14 mouse cellular contexts compared by ENCODE assay signal in the genomic region with DNA sequence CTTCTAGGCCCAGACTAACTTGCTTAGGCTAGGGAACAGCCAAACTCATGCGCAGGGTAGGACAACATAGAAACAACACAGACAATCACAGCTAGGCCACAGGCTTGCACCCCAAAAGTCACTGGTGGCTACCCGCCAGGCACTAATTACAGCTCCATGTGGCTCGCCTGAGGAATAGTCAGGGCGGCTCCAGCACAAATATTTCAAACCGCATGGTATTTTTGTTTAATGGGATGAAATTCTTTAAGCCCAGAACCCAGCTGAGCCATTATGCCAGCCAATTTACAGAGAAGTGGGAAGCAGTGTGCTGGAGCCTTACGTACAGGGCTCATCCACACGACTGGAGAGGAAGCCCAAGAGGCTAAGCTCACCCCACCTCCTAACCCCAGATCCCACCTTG. TPM values are rescaled to one million over a fixed set of nuclear protein-coding genes. Genes with fewer than 3 reads are reported as not detected.
DNase-seq lines count a peak whose midpoint lies in the region; ATAC-seq and TF ChIP-seq lines count a peak whose summit lies in the region.
"Had no signal": no experiment of that assay in that cellular context is flagged by ENCODE, and none has a peak within 500 bp of the region (broad histone marks: within the 10 kb centered on the region; RNA-seq: fewer than 3 reads in every experiment).

No protein-coding gene starts in this region.

- H3K79me2 ChIP-seq in heart, adult 2 months (replicated peaks; ENCODE audit: control insufficient read depth, insufficient read depth, low read length), result no peaks in the 10 kb centered on the region

- no peak for DNase-seq in heart, adult 2 months
- DNase-seq in Muller cell, postnatal 12 days (ENCODE audit: inconsistent ontology term), result peak; percentile 87
- no peak for DNase-seq in limb, embryonic 14.5 days (ENCODE audit: low spot score)
- no peak for DNase-seq in retina, postnatal 1 day
- DNase-seq: cerebellum, adult 9-11 months; kidney, adult 8-10 months; lung, postnatal 4 days had no signal

- H3K9me3 ChIP-seq in heart, embryonic 14.5 days (ENCODE audit: control insufficient read depth, low read length), result no peaks in the 10 kb centered on the region
- H3K9me3 ChIP-seq in embryonic facial prominence, embryonic 13.5 days, result no peaks in the 10 kb centered on the region
- H3K9me3 ChIP-seq in limb, embryonic 14.5 days (ENCODE audit: control insufficient read depth, low read length), result no peaks in the 10 kb centered on the region
- H3K9me3 ChIP-seq: liver, embryonic 15.5 days had no signal

- H3K4me2 ChIP-seq in heart, embryonic 14.5 days (ENCODE audit: low read length), result no peak overlapping the region
- no peak overlapping the region for H3K4me2 ChIP-seq in embryonic facial prominence, embryonic 13.5 days
- no peak overlapping the region for H3K4me2 ChIP-seq in limb, embryonic 14.5 days (replicated peaks; ENCODE audit: low read depth, low read length, severe bottlenecking)
- H3K4me2 ChIP-seq: liver, embryonic 15.5 days had no signal

- TF ChIP-seq EP300 in heart, adult 2 months (IDR thresholded peaks at IDR 0.05; ENCODE audit: insufficient read depth, low read depth, low read length), result no peak

- peaks cover 70 to 77% of the 10 kb centered on the region in 2 experiments for H3K4me1 ChIP-seq in heart, embryonic 14.5 days (ENCODE audit: control insufficient read depth in 2 of 2, insufficient read depth in 2 of 2, low read length in 2 of 2)
- H3K4me1 ChIP-seq in heart, adult 2 months (ENCODE audit: control insufficient read depth, insufficient read depth, low read length), result peaks cover 1% of the 10 kb centered on the region; the same call in 1 of the 2 replicates
- peaks cover 78% of the 10 kb centered on the region for H3K4me1 ChIP-seq in embryonic facial prominence, embryonic 13.5 days
- H3K4me1 ChIP-seq in limb, embryonic 14.5 days (ENCODE audit: control insufficient read depth, insufficient read depth, low read length), result peaks cover 57% of the 10 kb centered on the region

- H3K27ac ChIP-seq in heart, embryonic 14.5 days (replicated peaks in 1 of 2; ENCODE audit: control insufficient read depth in 1 of 2, insufficient read depth in 1 of 2, low read depth in 2 of 2, low read length in 2 of 2), result peak overlapping the region; percentile 60 to 65
- H3K27ac ChIP-seq in heart, adult 2 months, result no peak overlapping the region
- H3K27ac ChIP-seq in embryonic facial prominence, embryonic 13.5 days, result peak overlapping the region; percentile 77
- H3K27ac ChIP-seq in limb, embryonic 14.5 days (replicated peaks; ENCODE audit: low read depth, low read length), result no peak overlapping the region; the same call in 1 of the 2 replicates
- H3K27ac ChIP-seq: liver, embryonic 15.5 days had no signal

- intact Hi-C loops in heart, adult 2 months (cut with DNase I), result no loop called here

- WGBS in heart, embryonic 14.5 days, result 79% methylated on average over 7 of the region's 7 CpGs
- 89% methylated on average over 7 of the region's 7 CpGs for WGBS in heart, adult 2 months
- WGBS in embryonic facial prominence, embryonic 13.5 days, result 36% methylated on average over 7 of the region's 7 CpGs
- 39% methylated on average over 7 of the region's 7 CpGs for WGBS in limb, embryonic 14.5 days

- no peak overlapping the region for H3K4me3 ChIP-seq in heart, embryonic 14.5 days (ENCODE audit: control insufficient read depth in 1 of 2, insufficient read depth in 1 of 2, low read depth in 1 of 2, low read length in 2 of 2)
- no peak overlapping the region for H3K4me3 ChIP-seq in heart, adult 2 months
- no peak overlapping the region for H3K4me3 ChIP-seq in embryonic facial prominence, embryonic 13.5 days
- H3K4me3 ChIP-seq in limb, embryonic 14.5 days (replicated peaks; ENCODE audit: low read length), result no peak overlapping the region
- H3K4me3 ChIP-seq: liver, embryonic 15.5 days had no signal

- H3K9ac ChIP-seq in heart, embryonic 14.5 days (ENCODE audit: low read length), result no peak overlapping the region
- H3K9ac ChIP-seq in heart, adult 2 months (ENCODE audit: low read depth, low read length), result no peak overlapping the region
- no peak overlapping the region for H3K9ac ChIP-seq in embryonic facial prominence, embryonic 13.5 days
- H3K9ac ChIP-seq in limb, embryonic 14.5 days (ENCODE audit: low read depth, low read length, severe bottlenecking), result 0 out of 2 replicates have a peak overlapping the region, but pooled peaks have one; percentile 4
- H3K9ac ChIP-seq: liver, embryonic 15.5 days had no signal

- H3K27me3 ChIP-seq in heart, embryonic 14.5 days (ENCODE audit: control insufficient read depth, insufficient read depth, low read length), result no peaks in the 10 kb centered on the region
- no peaks in the 10 kb centered on the region for H3K27me3 ChIP-seq in heart, adult 2 months (ENCODE audit: control insufficient read depth, insufficient read depth, low read length)
- no peaks in the 10 kb centered on the region for H3K27me3 ChIP-seq in embryonic facial prominence, embryonic 13.5 days
- H3K27me3 ChIP-seq in limb, embryonic 14.5 days (ENCODE audit: control insufficient read depth, insufficient read depth, low read length), result no peaks in the 10 kb centered on the region
- H3K27me3 ChIP-seq: liver, embryonic 15.5 days had no signal

- no peak for TF ChIP-seq CTCF in heart, adult 2 months (IDR thresholded peaks at IDR 0.05)

- no peak for TF ChIP-seq POLR2A in heart, adult 2 months (IDR thresholded peaks at IDR 0.05; ENCODE audit: insufficient read depth, low read depth, low read length)
- TF ChIP-seq POLR2A in limb, embryonic 14.5 days (IDR thresholded peaks at IDR 0.05; ENCODE audit: borderline replicate concordance, extremely low read depth, insufficient read depth, insufficient read length), result no peak

- no peak for ATAC-seq in heart, embryonic 14.5 days (ENCODE audit: insufficient number of reproducible peaks, insufficient read depth, low FRiP score, low read depth)
- ATAC-seq in embryonic facial prominence, embryonic 13.5 days (ENCODE audit: insufficient number of reproducible peaks, insufficient read depth, low FRiP score, low TSS enrichment, low read depth), result no peak
- ATAC-seq in limb, embryonic 14.5 days (ENCODE audit: low FRiP score, low read depth), result no peak
- ATAC-seq in frontal cortex, adult (ENCODE audit: low TSS enrichment), result no peak
- ATAC-seq: CD4-positive, CD25-positive, alpha-beta regulatory T cell, adult 4 months had no signal

- no peaks in the 10 kb centered on the region for H3K36me3 ChIP-seq in heart, embryonic 14.5 days (ENCODE audit: control insufficient read depth, insufficient read depth, low read length)
- no peaks in the 10 kb centered on the region for H3K36me3 ChIP-seq in heart, adult 2 months (ENCODE audit: control insufficient read depth, insufficient read depth, low read length)
- H3K36me3 ChIP-seq in embryonic facial prominence, embryonic 13.5 days, result no peaks in the 10 kb centered on the region
- H3K36me3 ChIP-seq in limb, embryonic 14.5 days (ENCODE audit: control insufficient read depth, insufficient read depth, low read length), result no peaks in the 10 kb centered on the region
- H3K36me3 ChIP-seq: liver, embryonic 15.5 days had no signal

RNA-seq across cellular contexts. Expression of a gene that starts 24.0 kb away (rescaled TPM):
- polyA plus RNA-seq in heart, embryonic 14.5 days (2014; fragmentation: Nextera tagmentation; extraction: Ambion mirVana), result 8.8 and 9.9 TPM in 2 replicates
- total RNA-seq in heart, adult 2 months (2021), result 1 to 10 TPM; 4.5 to 5.5 TPM
- 20.4 and 23.2 TPM in 2 replicates for polyA plus RNA-seq in heart, adult 2 months (2012; rRNA removed)
- 6.2 and 8.6 TPM in 2 replicates for polyA plus RNA-seq in embryonic facial prominence, embryonic 13.5 days (2015; fragmentation: Nextera tagmentation; extraction: Ambion mirVana)
- polyA plus RNA-seq in limb, embryonic 14.5 days (2012; rRNA removed), result 58.0 and 73.0 TPM in 2 replicates
- polyA plus RNA-seq in limb, embryonic 14.5 days (2014; fragmentation: Nextera tagmentation; extraction: Ambion mirVana), result 6.9 TPM in 2 replicates
- polyA plus RNA-seq: CD4-positive, CD25-positive, alpha-beta regulatory T cell, adult 4 months had no signal

RNA-seq across cellular contexts. Expression of a gene that starts 40.5 kb away (rescaled TPM):
- polyA plus RNA-seq in heart, embryonic 14.5 days (2014; fragmentation: Nextera tagmentation; extraction: Ambion mirVana), result 0.57 and 0.74 TPM in 2 replicates
- not detected for total RNA-seq in heart, adult 2 months (2021)
- polyA plus RNA-seq in heart, adult 2 months (2012; rRNA removed), result 0.47 and 0.61 TPM in 2 replicates
- polyA plus RNA-seq in embryonic facial prominence, embryonic 13.5 days (2015; fragmentation: Nextera tagmentation; extraction: Ambion mirVana), result 1.0 and 2.2 TPM in 2 replicates
- polyA plus RNA-seq in limb, embryonic 14.5 days (2012; rRNA removed), result 11.3 and 14.6 TPM in 2 replicates
- polyA plus RNA-seq in limb, embryonic 14.5 days (2014; fragmentation: Nextera tagmentation; extraction: Ambion mirVana), result 10.2 and 14.6 TPM in 2 replicates
- total RNA-seq: heart, postnatal 25 days; left cerebral cortex, postnatal 10 days had no signal
- polyA plus RNA-seq: CD4-positive, CD25-positive, alpha-beta regulatory T cell, adult 4 months had no signal

RNA-seq across cellular contexts. Expression of a gene that starts 43.5 kb away (rescaled TPM):
- 1.4 and 1.7 TPM in 2 replicates for polyA plus RNA-seq in heart, embryonic 14.5 days (2014; fragmentation: Nextera tagmentation; extraction: Ambion mirVana)
- 1 to 10 TPM; 1.4 to 2.5 TPM for total RNA-seq in heart, adult 2 months (2021)
- polyA plus RNA-seq in heart, adult 2 months (2012; rRNA removed), result 6.3 and 8.2 TPM in 2 replicates
- polyA plus RNA-seq in embryonic facial prominence, embryonic 13.5 days (2015; fragmentation: Nextera tagmentation; extraction: Ambion mirVana), result 0.95 and 3.7 TPM in 2 replicates
- polyA plus RNA-seq in limb, embryonic 14.5 days (2012; rRNA removed), result 31.8 and 35.9 TPM in 2 replicates
- polyA plus RNA-seq in limb, embryonic 14.5 days (2014; fragmentation: Nextera tagmentation; extraction: Ambion mirVana), result 38.0 and 83.8 TPM in 2 replicates
- polyA plus RNA-seq: CD4-positive, CD25-positive, alpha-beta regulatory T cell, adult 4 months had no signal

RNA-seq across cellular contexts. Expression of a gene that starts 44.8 kb away (rescaled TPM):
- 0.47 and 0.55 TPM in 2 replicates for polyA plus RNA-seq in heart, embryonic 14.5 days (2014; fragmentation: Nextera tagmentation; extraction: Ambion mirVana)
- not detected for total RNA-seq in heart, adult 2 months (2021)
- polyA plus RNA-seq in heart, adult 2 months (2012; rRNA removed), result 0.61 and 1.2 TPM in 2 replicates
- polyA plus RNA-seq in embryonic facial prominence, embryonic 13.5 days (2015; fragmentation: Nextera tagmentation; extraction: Ambion mirVana), result not detected in 2 replicates
- polyA plus RNA-seq in limb, embryonic 14.5 days (2012; rRNA removed), result 0.05 and 0.08 TPM in 2 replicates
- polyA plus RNA-seq in limb, embryonic 14.5 days (2014; fragmentation: Nextera tagmentation; extraction: Ambion mirVana), result not detected in 2 replicates
- total RNA-seq: heart, postnatal 25 days had no signal
- polyA plus RNA-seq: CD4-positive, CD25-positive, alpha-beta regulatory T cell, adult 4 months; liver, embryonic 15.5 days had no signal

Comparison
In these comparisons a context has a peak if more than half of its experiments do, and no peak if none do; other contexts are left out.
1. H3K27ac ChIP-seq: peak in heart, embryonic 14.5 days (2 of 2) and embryonic facial prominence, embryonic 13.5 days (single experiment); none in heart, adult 2 months (single experiment) and limb, embryonic 14.5 days (single experiment).